Mouse (Mus musculus) stomach, postnatal 0 days (tissue): ENCODE data around the gene Fgfr4.

Experiments
- CTCF ChIP-seq: IDR thresholded peaks from 2 replicates; pipeline ENCODE4 v1.5.1; 2016; ENCODE audit warnings: antibody characterized with exemption, low read depth, mild to moderate bottlenecking, moderate library complexity
- EP300 ChIP-seq: optimal IDR thresholded peaks from 2 replicates; pipeline ENCODE3; 2016; ENCODE audit warnings: antibody characterized with exemption

DNA sequence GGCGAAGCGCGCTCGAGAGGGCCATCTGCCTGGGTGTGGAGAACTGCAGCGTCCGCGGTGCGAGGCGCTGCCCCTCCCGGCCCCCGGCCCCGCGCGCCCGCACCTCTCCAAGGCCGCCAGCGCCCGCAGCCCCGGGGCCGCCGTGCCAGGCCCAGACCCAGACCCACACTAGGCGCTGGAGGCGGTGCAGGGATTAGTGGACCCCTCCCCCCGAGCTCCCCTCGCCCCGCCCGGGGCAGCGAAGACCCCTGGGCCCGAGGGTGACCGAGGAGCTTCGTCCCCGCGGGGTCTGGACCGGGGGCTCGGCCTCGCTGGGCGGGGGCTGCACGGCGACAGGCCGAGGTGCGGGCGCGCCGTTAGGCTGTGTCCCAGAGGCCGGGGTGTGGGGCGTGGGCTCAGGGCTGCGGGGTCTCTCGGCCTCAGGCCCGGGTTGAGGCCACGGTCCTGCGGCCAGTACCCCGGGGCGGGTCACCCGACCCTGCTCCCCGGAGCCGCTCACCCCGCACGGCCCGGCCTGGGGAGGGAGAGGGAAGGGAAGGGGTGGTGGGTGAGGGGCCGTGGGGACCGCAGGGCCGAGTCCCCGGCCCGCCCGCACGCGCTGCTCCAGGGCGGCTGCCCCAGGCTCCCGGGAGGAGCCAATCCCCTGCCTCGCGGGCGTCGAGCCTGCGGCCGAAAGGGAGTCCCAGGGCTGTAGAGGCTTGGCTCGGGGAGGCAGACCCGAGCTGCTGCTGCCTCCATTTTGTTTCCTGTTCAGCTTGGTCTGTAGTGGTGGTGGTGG is 57.9 kb downstream of the Fgfr4 start:
- no peak for TF ChIP-seq CTCF
- no peak for TF ChIP-seq EP300
